Mouse (Mus musculus) right cerebral cortex, adult 2 months (tissue): Measurements from ENCODE around the gene Spop.
A peak's percentile ranks its signal among the peaks of the same experiment; 100 is the strongest.

ENCODE experiments used
- DNase-seq, 2 experiments: peaks; one replicate each; pipeline ENCODE4 v3.0.0; 2021 to 2022; ENCODE audit warnings: low spot score in 2 of 2

Gene Spop

GRCm38 (mm10) chr11:95417341-95417740 lies 3.5 kb downstream of the Spop start:
- no peak for DNase-seq

- no peak for DNase-seq
These were observed 7.1 kb downstream of the Spop start for GRCm38 (mm10) chr11:95420880-95421435.

GRCm38 (mm10) chr11:95423505-95423904 lies 9.6 kb downstream of the Spop start:
- DNase-seq: no peak

GRCm38 (mm10) chr11:95431344-95431743 lies 17.5 kb downstream of the Spop start:
- no peak for DNase-seq

- DNase-seq: no peak
These were observed 18.3 kb downstream of the Spop start for GRCm38 (mm10) chr11:95432194-95432593.

GRCm38 (mm10) chr11:95445371-95445770 lies 31.5 kb downstream of the Spop start:
- no peak for DNase-seq

- DNase-seq: no peak
These were observed 32.9 kb downstream of the Spop start for GRCm38 (mm10) chr11:95446580-95447305.

GRCm38 (mm10) chr11:95448346-95448745 lies 34.5 kb downstream of the Spop start:
- no peak for DNase-seq

- no peak for DNase-seq
These were observed 41.5 kb downstream of the Spop start for GRCm38 (mm10) chr11:95455331-95455730.

GRCm38 (mm10) chr11:95460872-95461271 lies 47.0 kb downstream of the Spop start:
- no peak for DNase-seq

GRCm38 (mm10) chr11:95462168-95462567 lies 48.3 kb downstream of the Spop start:
- no peak for DNase-seq

- peak in 1 of 2 experiments; percentile 19 for DNase-seq
These were observed 53.9 kb downstream of the Spop start for GRCm38 (mm10) chr11:95467731-95468130.

- no peak for DNase-seq
These were observed 59.1 kb downstream of the Spop start for GRCm38 (mm10) chr11:95472942-95473341.

GRCm38 (mm10) chr11:95473456-95473855 lies 59.6 kb downstream of the Spop start:
- DNase-seq: no peak

GRCm38 (mm10) chr11:95476323-95476722 lies 62.4 kb downstream of the Spop start:
- peak; percentile 85 to 91 for DNase-seq

GRCm38 (mm10) chr11:95479458-95479857 lies 65.6 kb downstream of the Spop start:
- DNase-seq: no peak

GRCm38 (mm10) chr11:95480662-95481061 lies 66.8 kb downstream of the Spop start:
- no peak for DNase-seq

GRCm38 (mm10) chr11:95485634-95486033 lies 71.8 kb downstream of the Spop start:
- DNase-seq: no peak

- no peak for DNase-seq
These were observed 73.4 kb downstream of the Spop start for GRCm38 (mm10) chr11:95487237-95487636.

GRCm38 (mm10) chr11:95490104-95490503 lies 76.2 kb downstream of the Spop start:
- no peak for DNase-seq

- no peak for DNase-seq
These were observed 78.4 kb downstream of the Spop start for GRCm38 (mm10) chr11:95492256-95492655.

GRCm38 (mm10) chr11:95493010-95493409 lies 79.1 kb downstream of the Spop start:
- no peak for DNase-seq

GRCm38 (mm10) chr11:95493950-95494349 lies 80.1 kb downstream of the Spop start:
- no peak for DNase-seq

- peak in 1 of 2 experiments; percentile 34 for DNase-seq
These were observed 80.5 kb downstream of the Spop start for GRCm38 (mm10) chr11:95494374-95494773.
